Mouse (Mus musculus): ENCODE data around the gene Btg4.

Gene Btg4

GRCm38 (mm10) chr9:51168698-51169097 is 108.0 kb downstream of the Btg4 start:
- no peak for DNase-seq

DNA sequence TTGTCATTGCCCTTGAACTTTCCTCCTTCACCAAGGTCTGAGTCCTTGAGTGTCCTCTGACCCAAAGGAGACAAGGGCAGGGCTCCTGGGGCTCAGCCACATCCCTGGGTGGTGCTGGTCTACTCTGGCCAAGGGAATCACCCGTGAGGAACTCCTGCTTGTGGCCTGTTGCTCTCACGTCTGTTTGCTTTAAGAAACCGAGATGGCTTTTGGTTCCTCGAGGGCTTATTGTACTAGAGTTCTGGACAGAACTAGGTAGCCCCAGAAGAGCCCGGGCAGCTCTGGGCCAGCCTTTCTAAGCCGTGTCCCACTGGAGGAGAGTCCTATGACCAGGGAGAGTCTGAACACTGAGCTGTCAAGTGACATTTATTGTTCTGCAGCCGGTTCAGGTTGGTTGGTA is 108.4 kb downstream of the Btg4 start:
- DNase-seq = no peak
